Mouse (Mus musculus): ENCODE results near the gene Papolb. TPM values are rescaled to one million over a fixed set of nuclear protein-coding genes. Genes with fewer than 3 reads are reported as not detected.

Papolb gene
- total and polyA plus RNA-seq, 3 experiments = not detected

DNA sequence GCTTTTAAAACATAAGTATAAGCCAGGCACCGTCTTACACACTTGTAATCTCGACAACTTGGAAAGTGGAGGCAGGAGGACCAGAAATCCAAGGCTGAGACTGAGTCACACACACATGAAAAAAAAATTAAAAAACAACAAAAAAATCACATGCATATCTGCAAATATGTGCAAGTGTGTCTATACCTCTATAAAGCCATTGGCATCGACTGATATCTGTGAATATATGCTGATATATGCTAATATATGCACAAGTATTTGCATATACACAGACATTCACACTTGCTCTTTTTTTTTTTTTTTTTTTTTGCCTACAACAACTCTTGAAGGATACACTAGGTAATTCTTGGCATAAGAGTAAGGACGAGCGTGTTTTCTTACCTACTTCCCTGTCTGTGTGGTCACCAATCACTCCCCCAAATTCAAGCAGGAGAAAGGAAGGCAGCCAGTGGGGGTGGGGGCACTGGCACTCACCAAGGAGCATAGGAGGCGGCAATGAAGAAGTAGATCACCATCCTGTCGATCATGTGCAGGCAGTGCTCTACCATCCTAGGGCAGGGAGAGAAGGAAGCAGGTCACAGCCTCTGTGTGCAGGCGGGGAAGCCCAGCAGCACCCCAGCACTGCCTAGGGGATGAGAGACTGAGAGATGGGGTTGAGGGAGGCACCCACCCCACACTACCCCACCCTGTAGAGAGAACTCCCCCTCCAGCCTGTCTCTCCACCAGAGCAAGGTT lies 44.6 kb upstream of the Papolb start:
- Histone ChIP-seq H3K9ac (ENCODE audit: control insufficient read depth, low read depth, low read length, poor library complexity, severe bottlenecking) (no peak overlapping the region), H3K27ac (ENCODE audit: control insufficient read depth, low read depth, low read length) (no peak overlapping the region), H3K4me3 (ENCODE audit: control insufficient read depth in 1 of 2, insufficient read depth in 1 of 2, low read depth in 2 of 2, low read length in 2 of 2) (no peak overlapping the region), H3K4me1 (ENCODE audit: control insufficient read depth in 1 of 2, insufficient read depth in 2 of 2, low read length in 2 of 2) (peaks cover 0 to 7% of the 10 kb centered on the region in 2 experiments; a peak in 1 of 4 replicates), H3K27me3 (ENCODE audit: control insufficient read depth in 1 of 2, insufficient read depth in 2 of 2, low read length in 2 of 2) (no peaks in the 10 kb centered on the region; a peak in 1 of 4 replicates), H3K79me2 (ENCODE audit: control insufficient read depth, insufficient read depth, low read length, poor library complexity) (no peaks in the 10 kb centered on the region), H3K36me3 (ENCODE audit: control insufficient read depth in 1 of 2, insufficient read depth in 2 of 2, low read length in 2 of 2) (no peaks in the 10 kb centered on the region), H3K9me3 (replicated peaks; ENCODE audit: insufficient read depth, low read length) (no peaks in the 10 kb centered on the region)
- DNase-seq (ENCODE audit: low read depth, low spot score) = no peak
- TF ChIP-seq NELFE (IDR thresholded peaks at IDR 0.05; ENCODE audit: low read depth, low read length) (no peak), EP300 (IDR thresholded peaks at IDR 0.05; ENCODE audit: low read depth in 1 of 2, low read length in 2 of 2) (no peak), CHD1 (IDR thresholded peaks at IDR 0.05; ENCODE audit: low read depth, low read length) (no peak), BHLHE40 (IDR thresholded peaks at IDR 0.05; ENCODE audit: borderline replicate concordance, low read depth, low read length) (no peak), CHD2 (IDR thresholded peaks at IDR 0.05; ENCODE audit: low read length) (no peak), ZC3H11A (IDR thresholded peaks at IDR 0.05; ENCODE audit: low read depth, low read length) (no peak), ZNF384 (IDR thresholded peaks at IDR 0.05; ENCODE audit: low read depth, low read length) (0 out of 2 replicates have a peak, but pooled peaks have one; percentile 20), GATA1 (IDR thresholded peaks at IDR 0.05; ENCODE audit: low read depth, low read length) (no peak)

DNA sequence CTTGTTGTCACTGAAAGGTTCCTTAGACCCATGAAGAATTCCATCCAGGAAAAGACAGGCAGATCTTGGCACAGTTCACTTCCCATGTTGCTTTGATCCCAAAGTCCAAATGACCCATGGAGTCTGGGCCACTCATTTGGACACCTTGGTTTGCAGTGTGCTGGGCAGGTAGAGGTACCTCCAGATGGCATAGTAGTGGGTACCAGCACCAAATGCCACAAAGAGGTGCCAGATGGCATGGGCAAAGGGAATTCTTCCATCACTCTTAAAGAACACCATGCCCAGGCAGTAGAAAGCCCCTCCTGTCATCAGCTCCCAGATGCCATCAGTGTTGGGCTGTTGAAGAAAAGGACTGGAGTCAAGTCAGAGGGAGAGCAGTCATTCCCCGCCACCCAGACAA lies 34.7 kb upstream of the Papolb start:
- TF ChIP-seq GATA1 (IDR thresholded peaks at IDR 0.05; ENCODE audit: low read depth, low read length) (no peak), JUND (IDR thresholded peaks at IDR 0.05; ENCODE audit: low read depth, low read length) (no peak), ZNF384 (IDR thresholded peaks at IDR 0.05; ENCODE audit: low read depth, low read length) (no peak), SMC3 (IDR thresholded peaks at IDR 0.05; ENCODE audit: low read depth, low read length) (no peak), POLR2A (IDR thresholded peaks at IDR 0.05; ENCODE audit: control insufficient read depth in 1 of 2, insufficient read depth in 1 of 2, low read depth in 1 of 2, low read length in 2 of 2, poor library complexity in 1 of 2) (no peak)

DNA sequence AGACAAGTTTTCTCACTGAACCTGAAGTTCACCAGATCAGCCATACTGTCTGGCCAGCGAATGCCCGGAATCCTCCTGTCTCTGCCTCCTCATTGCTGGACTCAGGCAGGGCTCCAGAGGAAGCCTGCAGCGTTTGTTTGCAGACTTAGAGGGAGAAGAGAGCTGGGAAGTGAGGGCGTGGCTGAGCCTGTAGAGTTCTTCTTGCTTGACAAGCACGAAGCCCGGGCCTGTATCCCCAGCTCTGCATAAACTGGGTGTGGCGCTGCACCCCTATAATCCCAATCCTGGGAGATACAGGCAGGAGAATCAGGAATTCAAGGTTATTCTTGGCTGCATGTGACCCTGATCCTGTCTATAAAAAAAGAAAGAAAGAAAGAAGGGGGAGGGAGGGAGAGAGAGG lies 30.4 kb upstream of the Papolb start:
- H3K27ac ChIP-seq (ENCODE audit: control insufficient read depth, low read depth, low read length) = no peak overlapping the region
- H3K4me1 ChIP-seq (ENCODE audit: control insufficient read depth in 1 of 2, insufficient read depth in 2 of 2, low read length in 2 of 2) = no peaks in the 10 kb centered on the region
- TF ChIP-seq MEF2A (IDR thresholded peaks at IDR 0.05; ENCODE audit: extremely low read depth, insufficient replicate concordance, low read depth, low read length, poor library complexity, severe bottlenecking) = no peak
- no peak for TF ChIP-seq GATA1 (IDR thresholded peaks at IDR 0.05; ENCODE audit: low read depth, low read length)
- TF ChIP-seq NRF1 (IDR thresholded peaks at IDR 0.05; ENCODE audit: insufficient read depth, low read depth, low read length, poor library complexity, severe bottlenecking) = no peak
- no peak for TF ChIP-seq E2F4 (IDR thresholded peaks at IDR 0.05; ENCODE audit: borderline replicate concordance, low read depth, low read length)
- TF ChIP-seq ZMIZ1 (IDR thresholded peaks at IDR 0.05; ENCODE audit: low read depth, low read length) = no peak
- TF ChIP-seq ZNF384 (IDR thresholded peaks at IDR 0.05; ENCODE audit: low read depth, low read length) = no peak

More for the DNA sequence above, 34.7 kb upstream of the Papolb start:
- no peak for DNase-seq (ENCODE audit: low read depth, low spot score)
- no peaks in the 10 kb centered on the region for H3K4me1 ChIP-seq (ENCODE audit: control insufficient read depth in 1 of 2, insufficient read depth in 2 of 2, low read length in 2 of 2)
- H3K27me3 ChIP-seq (ENCODE audit: control insufficient read depth in 1 of 2, insufficient read depth in 2 of 2, low read length in 2 of 2) = no peaks in the 10 kb centered on the region; a peak in 1 of 4 replicates
- H3K27ac ChIP-seq (ENCODE audit: control insufficient read depth, low read depth, low read length) = no peak overlapping the region
- no peaks in the 10 kb centered on the region for H3K9me3 ChIP-seq (replicated peaks; ENCODE audit: insufficient read depth, low read length)
- no peaks in the 10 kb centered on the region for H3K79me2 ChIP-seq (ENCODE audit: control insufficient read depth, insufficient read depth, low read length, poor library complexity)
- no peak overlapping the region for H3K9ac ChIP-seq (ENCODE audit: control insufficient read depth, low read depth, low read length, poor library complexity, severe bottlenecking)
- no peaks in the 10 kb centered on the region for H3K36me3 ChIP-seq (ENCODE audit: control insufficient read depth in 1 of 2, insufficient read depth in 2 of 2, low read length in 2 of 2)
- no peak overlapping the region for H3K4me3 ChIP-seq (ENCODE audit: control insufficient read depth in 1 of 2, insufficient read depth in 1 of 2, low read depth in 2 of 2, low read length in 2 of 2)

More for the DNA sequence above, 30.4 kb upstream of the Papolb start:
- no peaks in the 10 kb centered on the region for H3K36me3 ChIP-seq (ENCODE audit: control insufficient read depth in 1 of 2, insufficient read depth in 2 of 2, low read length in 2 of 2)
- DNase-seq (ENCODE audit: low read depth, low spot score) = no peak
- H3K79me2 ChIP-seq (ENCODE audit: control insufficient read depth, insufficient read depth, low read length, poor library complexity) = no peaks in the 10 kb centered on the region
- no peaks in the 10 kb centered on the region for H3K27me3 ChIP-seq (ENCODE audit: control insufficient read depth in 1 of 2, insufficient read depth in 2 of 2, low read length in 2 of 2)
- H3K9me3 ChIP-seq (replicated peaks; ENCODE audit: insufficient read depth, low read length) = no peaks in the 10 kb centered on the region
- H3K9ac ChIP-seq (ENCODE audit: control insufficient read depth, low read depth, low read length, poor library complexity, severe bottlenecking) = no peak overlapping the region
- H3K4me3 ChIP-seq (ENCODE audit: control insufficient read depth in 1 of 2, insufficient read depth in 1 of 2, low read depth in 2 of 2, low read length in 2 of 2) = no peak overlapping the region
